Mouse (Mus musculus) hematopoietic stem cell, adult 5-6 weeks (primary cell): ENCODE results near the gene Siae. TPM values are rescaled to one million over a fixed set of nuclear protein-coding genes. Genes with fewer than 3 reads are reported as not detected.

ENCODE experiments used
- ATAC-seq, 2 experiments: fragments of 125-278 bp in 1 of 2; replicated peaks in 1 of 2; 2 replicates each; pipeline ENCODE4 v1.8.0; 2016 to 2017; ENCODE audit warnings: inconsistent platforms in 2 of 2, mild to moderate bottlenecking in 2 of 2, moderate number of reproducible peaks in 2 of 2, low read depth in 1 of 2, moderate TSS enrichment in 1 of 2; ENCODE audit not compliant: low FRiP score in 2 of 2, poor library complexity in 2 of 2, severe bottlenecking in 2 of 2, insufficient read depth in 1 of 2, low TSS enrichment in 1 of 2
- total RNA-seq: library from RNA; stranded (forward); fragments of 172-1452, 232-1000 nt; gene quantifications from 2 replicates; pipeline ENCODE4 v1.2.3, GENCODE M21; 2017

The Siae gene
- 26.1 and 29.4 TPM in 2 replicates for total RNA-seq

DNA sequence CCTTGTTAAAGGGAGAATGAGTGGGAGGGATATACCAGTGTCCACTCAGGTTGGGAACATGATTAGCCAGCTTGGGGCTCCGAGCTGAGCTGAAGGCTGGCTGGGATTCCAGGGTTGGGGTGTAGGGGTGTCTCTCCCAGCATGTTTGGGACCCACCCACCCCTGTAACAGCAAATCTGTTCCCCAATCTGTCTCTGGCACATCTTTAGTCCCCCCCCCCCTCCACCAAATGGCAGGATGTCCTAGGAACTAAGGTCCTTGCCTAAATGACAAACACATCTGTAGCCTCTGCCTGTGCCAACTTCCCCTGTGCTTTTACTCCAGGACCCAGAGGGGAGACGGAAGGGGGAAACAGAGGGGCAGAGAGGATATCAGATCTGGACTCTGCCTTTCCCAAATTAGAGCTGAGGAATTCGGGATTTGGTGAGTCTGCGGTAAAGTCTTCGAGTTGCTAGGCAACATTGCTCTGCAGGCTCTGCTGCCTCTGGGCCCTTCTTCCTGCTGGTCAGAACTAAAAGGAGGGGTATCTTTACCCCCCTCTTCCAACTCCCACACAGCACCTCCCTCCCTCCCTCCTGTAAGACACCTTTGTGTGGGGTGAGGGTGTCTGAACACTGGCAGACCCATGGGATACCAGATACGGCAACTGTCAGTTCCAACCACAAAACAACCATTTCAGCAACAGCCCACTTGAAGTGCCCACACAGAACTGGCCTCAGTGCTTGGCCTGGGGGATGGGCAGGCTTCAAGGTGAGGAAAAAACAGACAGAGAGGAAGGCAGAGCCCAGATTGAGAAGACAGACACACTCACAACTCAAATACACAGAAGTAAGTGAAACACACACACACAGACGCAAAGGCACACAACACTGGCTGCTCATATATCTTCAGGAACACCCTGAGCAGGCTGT is at the start of gene Siae:
Gene Siae, plus strand, starts transcription at position 861 of the 911 bp plus-strand sequence.
- ATAC-seq = no peak

DNA sequence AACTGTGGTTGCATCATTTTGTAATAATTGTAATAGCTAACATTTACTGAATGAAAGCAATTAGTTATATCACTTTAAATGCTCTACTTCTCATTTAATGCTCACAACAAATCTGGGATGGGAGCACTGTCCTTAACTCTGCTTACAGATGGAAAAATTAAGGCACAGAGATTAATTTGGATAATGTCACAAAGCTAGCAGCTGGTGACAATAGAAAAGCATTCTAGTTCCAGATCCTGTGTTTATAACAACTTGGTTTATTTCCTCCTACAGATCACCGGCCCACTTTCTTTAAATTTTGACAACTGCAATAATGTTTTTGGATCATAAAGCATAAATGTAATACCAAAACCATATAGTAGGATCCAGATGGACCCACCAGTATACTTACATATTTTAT is 49.5 kb upstream of the Siae start:
- ATAC-seq = no peak

DNA sequence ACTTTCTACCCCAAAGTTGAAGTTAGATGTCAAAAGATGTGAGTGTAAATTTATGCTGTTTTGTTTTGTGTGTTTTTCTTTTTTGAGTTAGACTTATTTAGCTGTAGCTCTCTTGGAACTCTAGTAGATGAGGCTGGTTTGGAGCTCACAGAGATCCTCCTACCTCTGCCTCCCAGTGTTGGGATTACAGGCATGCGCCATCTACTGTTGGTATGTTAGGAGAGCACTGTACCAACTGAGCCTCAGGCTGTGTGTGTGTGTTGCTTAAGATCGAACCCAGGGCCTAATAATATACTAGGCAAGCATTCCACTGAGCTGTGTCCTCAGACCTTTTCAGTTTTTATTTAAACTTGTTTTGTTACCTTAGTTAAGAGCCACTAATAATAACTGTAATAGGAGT is 43.4 kb upstream of the Siae start:
- ATAC-seq = 0 out of 4 replicates have a peak, but pooled peaks of 1 of the 2 experiments have one; percentile 27

DNA sequence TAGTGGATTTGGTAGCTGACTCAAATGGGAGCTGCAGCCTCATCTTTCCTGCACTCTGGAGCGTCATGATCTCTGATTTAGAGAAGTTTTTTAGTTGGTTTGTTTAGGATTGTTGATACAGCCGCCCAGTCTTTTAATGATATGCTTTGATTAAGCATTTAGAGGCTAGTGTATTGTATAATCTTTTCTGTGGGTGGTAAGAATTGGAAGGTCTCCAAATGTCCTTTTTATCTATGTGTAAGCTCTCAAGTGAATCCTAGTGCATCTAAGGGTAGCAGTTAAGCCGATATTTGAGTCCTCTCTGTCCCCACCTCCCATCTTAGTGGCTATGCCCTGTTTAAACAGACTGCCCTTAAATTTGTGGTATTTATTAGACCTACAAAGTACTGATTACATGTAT is 41.0 kb upstream of the Siae start:
- ATAC-seq = no peak

DNA sequence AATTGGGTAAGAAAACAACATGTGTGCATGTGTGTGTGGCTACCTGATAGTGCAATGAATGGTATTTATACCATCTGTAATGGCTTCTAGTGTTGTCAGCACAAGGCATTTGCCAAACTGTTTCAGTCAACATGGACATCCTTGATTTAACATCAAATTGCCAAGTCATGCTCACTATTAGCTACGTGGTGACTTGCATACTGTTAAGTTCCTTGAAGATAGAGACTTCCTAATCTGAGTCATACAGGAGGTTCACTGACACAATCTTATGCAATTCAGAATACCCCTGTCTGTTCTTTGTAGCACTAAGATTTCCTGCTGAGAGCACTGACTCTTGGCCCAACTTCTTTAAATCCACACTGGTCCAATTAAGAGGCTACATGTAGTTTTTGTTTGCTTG is 38.0 kb upstream of the Siae start:
- peak; percentile 84 to 94 for ATAC-seq

DNA sequence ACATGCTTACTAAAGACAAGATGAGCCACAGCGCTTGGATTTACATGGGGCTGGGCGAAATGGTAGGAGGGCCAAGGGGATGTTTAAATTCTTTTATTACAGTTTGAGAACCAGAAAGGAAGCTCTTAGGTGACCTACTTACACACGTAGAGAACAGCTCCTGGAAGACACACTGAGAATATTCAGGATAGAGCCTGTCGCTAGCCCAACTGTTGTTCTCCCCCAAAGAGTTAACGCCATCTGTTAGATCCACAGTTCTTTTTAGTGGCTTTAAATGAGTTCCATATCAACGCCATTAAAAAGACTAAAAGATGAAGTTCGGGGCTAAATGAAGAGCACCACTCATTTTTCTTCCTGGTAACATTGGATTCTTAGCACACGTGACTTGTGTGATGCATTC is 36.5 kb upstream of the Siae start:
- no peak for ATAC-seq

DNA sequence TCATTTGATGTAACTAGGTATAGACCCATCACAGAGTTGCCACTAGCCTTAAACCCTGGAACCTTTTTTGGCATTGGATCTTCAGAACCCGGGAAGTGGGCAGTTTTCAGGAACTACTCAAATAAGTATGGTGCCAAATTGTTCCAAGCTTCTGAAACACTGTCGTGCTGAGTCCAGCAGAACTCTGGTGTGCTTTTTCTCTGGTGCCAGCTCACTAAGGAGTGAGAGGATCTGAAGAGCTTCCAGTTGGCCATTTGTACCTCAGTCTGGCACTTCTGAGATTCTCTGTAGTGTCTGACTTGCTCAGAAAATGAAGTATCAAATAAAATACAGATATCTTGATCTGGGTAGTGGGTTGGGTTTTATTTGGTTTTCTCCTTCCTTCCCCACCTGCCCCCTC is 35.5 kb upstream of the Siae start:
- ATAC-seq = no peak

DNA sequence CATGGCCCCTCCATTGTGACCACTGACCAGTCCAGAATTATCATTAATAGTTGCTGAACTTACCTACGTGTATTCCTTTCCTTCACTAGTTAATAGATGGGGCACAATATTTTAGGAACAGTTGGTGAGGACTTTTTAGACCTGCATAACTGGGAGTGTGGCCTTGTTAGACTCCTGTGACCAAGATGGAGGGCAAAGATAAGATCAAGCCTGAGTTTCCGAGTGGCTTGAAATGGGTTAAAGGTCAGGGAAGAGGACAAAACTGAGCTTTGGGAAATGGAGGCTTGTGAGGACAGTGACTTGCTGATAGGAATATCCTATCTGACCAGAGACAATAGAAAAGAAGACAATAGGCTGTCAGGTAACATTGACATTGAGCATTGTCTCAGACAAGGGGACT is 30.0 kb upstream of the Siae start:
- ATAC-seq = no peak

DNA sequence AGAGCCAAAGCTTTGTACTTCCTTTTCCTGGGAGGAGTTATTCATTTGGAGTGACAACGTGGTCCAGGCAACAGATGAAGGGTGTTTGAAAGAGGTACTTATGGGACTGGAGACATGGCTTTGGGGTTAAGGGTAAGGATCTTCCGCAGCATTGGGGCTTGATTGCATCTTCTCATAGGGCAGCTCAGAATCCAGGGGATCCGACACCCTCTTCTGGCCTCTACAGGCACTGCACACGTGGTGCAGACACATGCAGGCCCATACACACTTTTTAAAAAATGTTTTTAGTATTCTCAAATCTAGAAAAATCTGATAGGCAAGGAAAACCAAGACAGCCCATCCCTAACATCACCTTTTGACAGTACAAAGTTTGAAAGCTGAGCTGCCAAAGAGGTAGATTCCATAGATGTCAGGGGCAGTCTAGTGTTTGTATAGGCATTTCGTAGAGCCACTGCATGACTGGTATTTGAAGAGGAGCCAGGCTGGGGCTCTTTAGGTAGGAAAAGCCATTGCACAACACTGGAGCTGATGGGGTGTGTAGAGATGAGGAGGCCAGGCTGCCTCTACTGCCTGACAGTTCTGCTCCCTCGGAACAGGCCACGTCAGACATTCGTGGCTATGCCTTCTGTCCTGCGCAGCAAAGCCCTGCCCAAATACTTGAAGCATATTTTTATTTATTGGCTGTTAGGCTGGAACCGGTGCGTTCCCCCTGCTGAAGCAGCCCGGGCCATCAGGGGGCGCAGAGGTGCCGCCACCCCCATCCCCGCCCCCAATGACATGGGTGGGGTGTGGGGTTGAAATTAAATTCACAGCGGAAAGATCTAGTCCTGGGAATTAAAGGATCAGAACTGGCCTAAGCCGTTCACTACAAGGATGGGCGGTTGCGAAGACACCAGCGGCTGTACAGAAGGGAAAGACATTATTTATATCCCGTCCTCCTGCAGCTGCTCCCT is 28.8 kb upstream of the Siae start:
- peak; percentile 12 to 28; a peak in 3 of 4 replicates for ATAC-seq

DNA sequence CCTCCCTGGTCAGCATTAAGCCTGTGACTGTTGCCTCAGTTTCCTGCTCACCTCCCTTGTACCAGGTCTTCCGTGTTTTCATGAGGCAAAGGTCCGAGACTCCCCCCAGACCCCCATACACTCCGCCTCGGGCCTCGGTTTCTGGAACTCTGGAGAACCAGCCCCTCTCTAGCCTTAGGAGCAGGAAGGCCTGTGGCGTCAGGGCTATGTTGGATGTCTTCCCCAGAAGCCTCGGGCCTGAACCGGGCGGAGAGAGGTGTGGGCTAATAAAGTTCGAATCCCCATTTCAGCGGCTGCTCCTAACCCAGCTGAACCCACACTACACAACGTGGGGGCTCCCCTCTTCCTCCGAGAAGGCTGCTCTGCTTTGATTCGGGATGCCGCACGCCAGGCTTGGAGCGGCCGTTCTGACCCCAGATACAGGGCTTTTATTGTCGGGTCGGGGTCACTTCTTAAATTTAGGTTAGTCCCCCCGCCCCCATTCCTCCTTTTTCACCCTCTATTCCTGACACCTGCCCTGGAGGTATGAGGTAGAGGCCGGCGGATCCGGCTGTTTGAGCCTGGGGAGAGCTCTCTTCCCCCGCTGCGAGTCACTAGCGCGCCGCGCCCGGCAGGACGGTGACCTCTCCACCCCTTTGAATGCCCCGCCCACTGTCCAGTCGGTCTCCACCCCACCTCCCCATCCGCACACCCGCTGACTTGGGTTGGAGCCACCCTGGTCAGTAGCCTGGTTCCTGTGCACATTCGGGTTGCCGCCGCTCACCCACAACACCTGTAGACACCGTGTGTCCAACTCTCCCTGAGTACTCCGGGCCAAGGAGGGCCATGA is 27.9 kb upstream of the Siae start, which contains the start of gene Esam:
Gene Esam, plus strand, starts transcription at position 683 of the 829 bp plus-strand sequence.
- ATAC-seq = peak; percentile 7 to 15

DNA sequence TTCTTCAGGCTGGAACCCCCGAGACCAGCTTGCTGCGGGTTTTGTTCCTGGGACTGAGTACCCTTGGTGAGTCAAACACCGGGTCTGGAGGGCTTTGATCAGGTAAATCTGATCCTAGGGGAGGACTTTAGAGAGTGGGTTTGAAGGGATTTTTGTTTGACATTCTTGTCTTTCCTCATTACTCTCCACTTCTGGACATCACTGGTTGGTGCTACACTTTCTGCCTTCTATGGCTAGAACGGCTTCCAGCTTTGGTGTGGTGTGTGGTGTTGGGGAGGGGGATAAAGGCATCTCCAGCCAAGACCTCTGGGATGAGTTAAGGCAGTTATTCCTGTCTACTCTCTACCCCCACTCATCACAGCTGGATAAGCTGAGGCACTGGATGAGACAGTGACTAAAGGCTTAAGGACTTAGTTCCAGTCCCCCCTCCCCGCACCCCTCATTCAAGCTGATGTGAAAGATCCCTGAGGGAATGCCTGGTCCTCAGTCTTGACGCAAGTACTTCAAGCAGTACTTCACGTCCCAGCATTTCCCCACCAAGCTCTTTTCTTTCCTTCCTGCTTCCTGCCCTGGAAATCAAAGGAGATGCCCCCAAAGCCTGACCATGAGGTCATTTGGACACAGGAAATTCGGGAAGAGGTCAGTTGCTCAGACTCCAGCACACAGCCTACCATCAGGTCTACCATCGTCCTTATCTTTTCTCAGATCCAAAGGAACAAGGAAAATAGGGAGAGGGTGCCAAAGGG is 27.1 kb upstream of the Siae start:
- no peak for ATAC-seq

DNA sequence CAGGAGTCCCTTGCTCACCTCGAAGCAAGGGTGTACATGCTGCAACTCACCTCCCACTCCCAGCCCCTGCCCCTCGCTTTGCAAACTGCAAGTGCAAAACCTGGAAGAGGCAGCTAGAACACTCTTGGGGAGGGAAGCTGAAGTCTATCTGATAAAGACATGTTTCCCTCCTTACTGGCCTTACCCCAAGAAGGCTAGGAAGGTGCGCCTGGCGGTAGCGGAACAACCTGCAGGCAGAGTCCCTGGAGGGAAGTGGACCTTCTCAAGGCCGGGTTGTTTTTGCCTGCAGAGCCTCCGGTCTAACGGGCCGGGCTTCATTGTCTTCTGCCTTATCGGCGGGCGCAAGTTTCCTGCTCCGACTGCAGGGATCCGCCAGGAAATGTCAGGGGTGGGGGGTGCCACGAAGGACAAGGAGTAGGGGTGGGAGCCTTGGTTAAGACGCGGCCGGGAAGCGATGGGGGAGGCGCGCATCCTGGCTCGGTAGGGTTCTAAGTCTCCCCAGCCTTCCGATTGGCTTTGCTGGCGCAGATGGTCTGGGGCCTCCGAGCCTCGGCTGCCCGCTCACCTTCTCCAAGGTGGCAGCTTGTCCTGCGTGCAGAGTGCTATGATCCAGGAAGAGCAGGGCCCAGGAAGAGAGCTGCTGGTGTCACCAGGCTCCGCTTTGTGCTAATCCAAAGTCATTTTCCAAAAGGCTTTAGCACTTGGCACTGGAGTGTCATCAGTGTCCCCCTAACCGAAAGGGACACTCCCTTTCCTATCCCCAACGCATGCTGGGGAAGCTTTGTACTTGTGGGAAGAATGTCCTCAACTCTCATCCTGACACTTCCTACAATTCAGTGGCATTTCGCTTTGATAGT is 25.2 kb upstream of the Siae start:
- peak; percentile 64 to 72 for ATAC-seq

DNA sequence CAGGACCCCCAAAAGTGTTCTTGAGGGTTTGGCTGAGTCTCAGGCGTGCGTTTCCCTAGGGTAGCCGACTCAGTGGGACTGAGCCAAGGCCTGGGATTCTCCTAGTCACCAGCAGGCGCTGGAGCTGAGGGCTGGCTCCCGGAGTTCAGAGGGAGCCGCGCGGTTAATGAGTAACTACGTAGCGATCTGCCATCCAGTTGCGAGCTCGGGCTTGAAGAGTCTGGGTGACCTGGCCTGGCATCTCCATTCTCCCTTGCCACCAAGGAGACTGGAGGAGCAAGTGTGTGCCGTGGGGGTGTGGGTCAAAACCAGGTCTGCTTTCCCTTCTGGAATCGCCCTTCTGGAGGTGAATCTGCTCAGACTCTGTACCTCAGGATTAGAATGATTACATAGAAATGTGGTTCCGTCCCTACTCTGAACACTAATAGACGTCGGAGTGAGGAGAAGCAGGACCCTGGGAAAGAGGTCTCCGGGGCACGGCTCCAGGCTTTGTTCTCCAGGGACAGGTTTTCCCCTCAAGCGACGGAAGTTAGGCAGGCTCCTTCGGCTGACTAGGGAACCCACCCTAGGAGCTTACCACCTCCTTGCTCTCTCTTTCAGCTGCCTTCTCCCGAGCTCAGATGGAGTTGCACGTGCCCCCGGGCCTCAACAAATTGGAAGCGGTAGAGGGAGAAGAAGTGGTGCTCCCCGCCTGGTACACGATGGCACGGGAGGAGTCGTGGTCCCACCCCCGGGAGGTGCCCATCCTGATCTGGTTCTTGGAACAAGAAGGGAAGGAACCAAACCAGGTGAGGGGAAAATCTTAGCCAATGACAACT is 24.4 kb upstream of the Siae start:
- ATAC-seq = peak; percentile 51 to 54; a peak in 3 of 4 replicates

DNA sequence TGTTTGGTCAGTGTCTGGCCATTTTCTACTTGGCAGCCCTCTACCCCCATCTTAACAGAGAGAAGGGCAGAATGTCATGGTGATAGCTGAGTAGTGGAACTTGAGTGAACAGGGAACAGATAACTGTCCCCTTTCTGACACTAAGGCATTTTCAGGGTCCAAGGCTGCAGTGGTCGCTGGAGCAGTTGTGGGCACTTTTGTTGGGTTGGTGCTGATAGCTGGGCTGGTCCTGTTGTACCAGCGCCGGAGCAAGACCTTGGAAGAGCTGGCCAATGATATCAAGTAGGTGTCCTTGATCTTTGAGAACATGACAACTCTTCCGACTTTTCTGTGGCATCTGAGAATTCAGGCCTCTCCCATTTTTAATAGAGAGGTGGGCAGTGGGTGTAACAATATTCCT is 18.6 kb upstream of the Siae start:
- no peak for ATAC-seq

DNA sequence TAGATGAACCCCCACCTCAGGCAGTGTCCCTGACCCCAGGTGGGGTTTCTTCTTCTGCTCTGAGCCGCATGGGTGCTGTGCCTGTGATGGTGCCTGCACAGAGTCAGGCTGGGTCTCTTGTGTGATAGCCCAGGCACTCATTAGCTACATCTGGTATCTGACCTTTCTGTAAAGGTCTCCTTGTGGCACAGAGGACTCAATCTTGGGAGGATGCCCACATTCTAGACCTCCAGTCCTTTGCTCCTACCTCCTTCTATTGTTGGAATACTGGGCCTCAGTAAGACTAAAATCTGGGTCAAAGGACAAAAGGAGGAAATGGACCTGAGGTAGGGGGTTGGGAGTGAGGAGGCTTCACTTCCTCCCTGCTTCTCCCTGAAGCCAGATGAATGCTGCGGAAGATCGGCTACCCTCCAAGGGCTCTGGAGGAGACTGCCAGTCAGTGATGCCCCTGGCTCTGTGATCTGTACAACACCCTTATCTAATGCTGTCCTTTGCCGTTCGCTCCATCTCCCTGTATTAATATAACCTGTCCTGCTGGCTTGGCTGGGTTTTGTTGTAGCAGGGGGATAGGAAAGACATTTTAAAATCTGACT is 17.7 kb upstream of the Siae start:
- ATAC-seq = no peak
